Mouse (Mus musculus) forebrain, embryonic 11.5 days (tissue): ENCODE measurements around the gene Slc10a4. TPM values are rescaled to one million over a fixed set of nuclear protein-coding genes. Genes with fewer than 3 reads are reported as not detected.

ENCODE experiments used
- ATAC-seq: fragments of 200-750 bp; cut with Nextera tagmentation; replicated peaks from 2 replicates; pipeline ENCODE4 v1.8.0; 2017; ENCODE audit warnings: moderate TSS enrichment; ENCODE audit not compliant: low FRiP score
- DNase-seq: peaks from one replicate; pipeline ENCODE4 v3.0.0-alpha.2; 2017; ENCODE audit warnings: low spot score
- H3K27ac ChIP-seq: fragments of 300-500 bp; sonication (generic); 2 replicates; pipeline ENCODE4 v1.5.1; 2014; ENCODE audit warnings: low read depth, low read length
- H3K27me3 ChIP-seq: fragments of 300-500 bp; sonication (generic); 2 replicates; pipeline ENCODE4 v1.6.1; 2014; ENCODE audit warnings: mild to moderate bottlenecking, low read length, mixed read lengths; ENCODE audit not compliant: control insufficient read depth, insufficient read depth
- H3K36me3 ChIP-seq: fragments of 300-500 bp; sonication (generic); 2 replicates; pipeline ENCODE4 v1.6.1; 2014; ENCODE audit warnings: mild to moderate bottlenecking, low read length, moderate library complexity, mixed read lengths; ENCODE audit not compliant: control insufficient read depth, insufficient read depth
- H3K4me1 ChIP-seq: fragments of 300-500 bp; sonication (generic); replicated peaks from 2 replicates; pipeline ENCODE4 v1.6.1; 2014; ENCODE audit warnings: low read length, mixed read lengths; ENCODE audit not compliant: control insufficient read depth, insufficient read depth
- H3K4me2 ChIP-seq: fragments of 300-500 bp; sonication (generic); 2 replicates; pipeline ENCODE4 v1.6.1; 2014; ENCODE audit warnings: low read depth, mild to moderate bottlenecking, low read length, moderate library complexity, mixed read lengths; ENCODE audit not compliant: severe bottlenecking
- H3K4me3 ChIP-seq: fragments of 300-500 bp; sonication (generic); 2 replicates; pipeline ENCODE4 v1.5.1; 2014; ENCODE audit warnings: low read depth, low read length
- H3K9ac ChIP-seq: fragments of 300-500 bp; sonication (generic); 2 replicates; pipeline ENCODE4 v1.6.1; 2014; ENCODE audit warnings: low read length
- H3K9me3 ChIP-seq: fragments of 300-500 bp; sonication (generic); 2 replicates; pipeline ENCODE4 v1.6.1; 2016; ENCODE audit warnings: low read length, mixed read lengths; ENCODE audit not compliant: control insufficient read depth
- WGBS: fragments of 180-500 bp; shearing (Covaris S2); extraction: QIAGEN DNeasy Blood & Tissue Kit; methylation state at CpG from one replicate; pipeline ENCODE4 v1.1.7; 2014; 5-methylcytosine and 5-hydroxymethylcytosine counted together
- polyA plus RNA-seq: library from polyadenylated mRNA; unstranded; fragments of >200 nt; fragmentation: Nextera tagmentation; extraction: Ambion mirVana; gene quantifications from 2 replicates; pipeline ENCODE4 v1.2.1, GENCODE M21; 2014

The Slc10a4 gene
- 9.1 and 13.2 TPM in 2 replicates for polyA plus RNA-seq

GRCm38 (mm10) chr5:73006784-73007581 is at the start of gene Slc10a4:
TSS of gene Slc10a4 (plus strand) at chr5:73006883.
- ATAC-seq (peak; percentile 89), DNase-seq (peak; percentile 75)
- 10% methylated on average over 61 of the region's 65 CpGs for WGBS
- H3K9ac ChIP-seq, result peak within 1 kb of the TSS; percentile 24
- no peaks in the 10 kb centered on the region for H3K36me3 ChIP-seq
- H3K4me3 ChIP-seq, result peak within 1 kb of the TSS; percentile 28
- no peaks in the 10 kb centered on the region for H3K9me3 ChIP-seq
- H3K4me2 ChIP-seq, result peak within 1 kb of the TSS; percentile 58
- H3K4me1 ChIP-seq, result no peaks in the 10 kb centered on the region
- no peak within 1 kb of the TSS for H3K27ac ChIP-seq
- peaks cover 9% of the 10 kb centered on the region; the same call in 1 of the 2 replicates for H3K27me3 ChIP-seq

- no peak for ATAC-seq
- H3K27me3 ChIP-seq, result no peaks in the 10 kb centered on the region
- no peaks in the 10 kb centered on the region for H3K9me3 ChIP-seq
- H3K4me1 ChIP-seq, result no peaks in the 10 kb centered on the region
- H3K36me3 ChIP-seq, result no peaks in the 10 kb centered on the region
- H3K4me3 ChIP-seq, result no peak overlapping the region
- no peak overlapping the region for H3K4me2 ChIP-seq
- H3K27ac ChIP-seq, result no peak overlapping the region
- no peak for DNase-seq
- no peak overlapping the region for H3K9ac ChIP-seq
- 93% methylated on average over 17 of the region's 17 CpGs for WGBS
These were observed 49.4 kb upstream of the Slc10a4 start for GRCm38 (mm10) chr5:72957281-72957680.

- Histone ChIP-seq H3K9ac (no peak overlapping the region), H3K9me3 (no peaks in the 10 kb centered on the region), H3K4me2 (no peak overlapping the region), H3K4me1 (no peaks in the 10 kb centered on the region), H3K27ac (no peak overlapping the region), H3K36me3 (no peaks in the 10 kb centered on the region), H3K27me3 (no peaks in the 10 kb centered on the region), H3K4me3 (no peak overlapping the region)
- 82% methylated on average over 6 of the region's 6 CpGs for WGBS
- ATAC-seq, result no peak
- no peak for DNase-seq
These were observed 46.6 kb upstream of the Slc10a4 start for GRCm38 (mm10) chr5:72960096-72960495.

- Histone ChIP-seq H3K4me3 (no peak overlapping the region), H3K27me3 (no peaks in the 10 kb centered on the region), H3K36me3 (no peaks in the 10 kb centered on the region), H3K9me3 (no peaks in the 10 kb centered on the region), H3K27ac (no peak overlapping the region), H3K4me1 (no peaks in the 10 kb centered on the region), H3K9ac (no peak overlapping the region), H3K4me2 (no peak overlapping the region)
- no peak for ATAC-seq
- WGBS, result 91% methylated on average over 3 of the region's 3 CpGs
- no peak for DNase-seq
These were observed 41.0 kb upstream of the Slc10a4 start for GRCm38 (mm10) chr5:72965706-72966105.

GRCm38 (mm10) chr5:72972435-72972834 is 34.2 kb upstream of the Slc10a4 start:
- Histone ChIP-seq H3K4me3 (no peak overlapping the region), H3K4me1 (no peaks in the 10 kb centered on the region), H3K27ac (no peak overlapping the region), H3K9ac (no peak overlapping the region), H3K27me3 (no peaks in the 10 kb centered on the region), H3K36me3 (peaks cover 4% of the 10 kb centered on the region; the same call in 1 of the 2 replicates), H3K4me2 (no peak overlapping the region), H3K9me3 (no peaks in the 10 kb centered on the region)
- WGBS, result 63% methylated on average over 4 of the region's 4 CpGs
- DNase-seq (no peak), ATAC-seq (no peak)

GRCm38 (mm10) chr5:72972934-72973333 is 33.7 kb upstream of the Slc10a4 start:
- ATAC-seq (no peak), DNase-seq (no peak)
- H3K9me3 ChIP-seq, result no peaks in the 10 kb centered on the region
- WGBS, result 45% methylated on average over 5 of the region's 5 CpGs
- no peaks in the 10 kb centered on the region for H3K27me3 ChIP-seq
- no peak overlapping the region for H3K27ac ChIP-seq
- H3K36me3 ChIP-seq, result peaks cover 4% of the 10 kb centered on the region; the same call in 1 of the 2 replicates
- H3K9ac ChIP-seq, result no peak overlapping the region
- H3K4me1 ChIP-seq, result no peaks in the 10 kb centered on the region
- H3K4me3 ChIP-seq, result no peak overlapping the region
- H3K4me2 ChIP-seq, result no peak overlapping the region

GRCm38 (mm10) chr5:72974602-72975001 is 32.1 kb upstream of the Slc10a4 start, which contains the start of gene Gm10135:
TSS of gene Gm10135 (minus strand) at chr5:72974702.
- Histone ChIP-seq H3K27ac (no peak within 1 kb of the TSS), H3K9ac (no peak within 1 kb of the TSS), H3K4me1 (no peaks in the 10 kb centered on the region), H3K4me3 (no peak within 1 kb of the TSS), H3K27me3 (no peaks in the 10 kb centered on the region), H3K4me2 (no peak within 1 kb of the TSS), H3K36me3 (peaks cover 4% of the 10 kb centered on the region; the same call in 1 of the 2 replicates), H3K9me3 (no peaks in the 10 kb centered on the region)
- no peak for DNase-seq
- ATAC-seq, result no peak
- 93% methylated on average over 7 of the region's 7 CpGs for WGBS

- H3K27me3 ChIP-seq, result no peaks in the 10 kb centered on the region
- H3K4me2 ChIP-seq, result no peak overlapping the region
- H3K4me3 ChIP-seq, result no peak overlapping the region
- DNase-seq (no peak), ATAC-seq (no peak)
- no peak overlapping the region for H3K9ac ChIP-seq
- peaks cover 4% of the 10 kb centered on the region; the same call in 1 of the 2 replicates for H3K36me3 ChIP-seq
- WGBS, result 95% methylated on average over 6 of the region's 6 CpGs
- H3K4me1 ChIP-seq, result no peaks in the 10 kb centered on the region
- no peak overlapping the region for H3K27ac ChIP-seq
- H3K9me3 ChIP-seq, result no peaks in the 10 kb centered on the region
These were observed 30.7 kb upstream of the Slc10a4 start for GRCm38 (mm10) chr5:72975996-72976395.

GRCm38 (mm10) chr5:72976539-72976938 is 30.1 kb upstream of the Slc10a4 start:
- H3K36me3 ChIP-seq, result peaks cover 4% of the 10 kb centered on the region; the same call in 1 of the 2 replicates
- ATAC-seq (no peak), DNase-seq (no peak)
- H3K9me3 ChIP-seq, result no peaks in the 10 kb centered on the region
- no peaks in the 10 kb centered on the region for H3K27me3 ChIP-seq
- no peak overlapping the region for H3K4me3 ChIP-seq
- WGBS, result 90% methylated on average over 4 of the region's 4 CpGs
- H3K4me1 ChIP-seq, result no peaks in the 10 kb centered on the region
- H3K27ac ChIP-seq, result no peak overlapping the region
- H3K9ac ChIP-seq, result no peak overlapping the region
- no peak overlapping the region for H3K4me2 ChIP-seq
